ENCODE assay signal across 35 mouse cellular contexts in genomic region chr5:53324256-53324655, GRCm38 (mm10).
"Had no signal": no experiment of that assay in that cellular context is flagged by ENCODE, and none has a peak within 500 bp of the region (broad histone marks: within the 10 kb centered on the region; RNA-seq: fewer than 3 reads in every experiment).

No protein-coding gene starts in this region.

- H3K4me2 ChIP-seq: heart, embryonic 11.5 days; heart, embryonic 12.5 days; heart, embryonic 13.5 days; heart, embryonic 15.5 days; hindbrain, embryonic 12.5 days; hindbrain, embryonic 13.5 days; hindbrain, embryonic 14.5 days; hindbrain, embryonic 15.5 days; intestine, embryonic 15.5 days; kidney, embryonic 15.5 days had no signal

- ATAC-seq: hindbrain, embryonic 16.5 days; hindbrain, postnatal 0 days; inflammation-experienced regulatory T-cells, adult 6 months; intestine, embryonic 15.5 days; intestine, embryonic 16.5 days; intestine, postnatal 0 days had no signal

- DNase-seq: heart, postnatal 10 days; heart, postnatal 14 days; heart, postnatal 36 days; heart, postnatal 4 days; kidney, adult 11 months; kidney, adult 18-20 months; kidney, adult 2 months; kidney, adult 8-10 months; kidney, adult 9 months; kidney, postnatal 10 days; kidney, postnatal 14 days; kidney, postnatal 25 days; kidney, postnatal 36 days; kidney, postnatal 4 days; layer of hippocampus, adult 9-11 months; layer of hippocampus, postnatal 36 days had no signal

- H3K9me3 ChIP-seq: heart, embryonic 10.5 days; heart, embryonic 12.5 days; heart, embryonic 13.5 days; heart, embryonic 15.5 days; hindbrain, embryonic 10.5 days; hindbrain, embryonic 12.5 days; hindbrain, embryonic 13.5 days; hindbrain, embryonic 15.5 days; intestine, embryonic 15.5 days; kidney, embryonic 15.5 days had no signal

- H3K27ac ChIP-seq: heart, embryonic 10.5 days; heart, embryonic 13.5 days; heart, embryonic 15.5 days; hindbrain, embryonic 12.5 days; hindbrain, embryonic 13.5 days; hindbrain, embryonic 14.5 days; hindbrain, embryonic 15.5 days; hindbrain, postnatal 0 days; intestine, embryonic 15.5 days; kidney, embryonic 15.5 days; kidney, postnatal 0 days; layer of hippocampus, adult 2 months had no signal

- H3K27me3 ChIP-seq: hindbrain, embryonic 12.5 days; hindbrain, embryonic 15.5 days had no signal

- H3K4me3 ChIP-seq: heart, embryonic 10.5 days; heart, embryonic 12.5 days; heart, embryonic 13.5 days; heart, embryonic 15.5 days; hindbrain, embryonic 10.5 days; hindbrain, embryonic 12.5 days; hindbrain, embryonic 13.5 days; hindbrain, embryonic 15.5 days; intestine, embryonic 15.5 days; kidney, embryonic 15.5 days; layer of hippocampus, adult 2 months had no signal

- H3K9ac ChIP-seq: heart, embryonic 12.5 days; heart, embryonic 13.5 days; heart, embryonic 15.5 days; hindbrain, embryonic 12.5 days; hindbrain, embryonic 13.5 days; hindbrain, embryonic 14.5 days; hindbrain, embryonic 15.5 days; intestine, embryonic 15.5 days; kidney, embryonic 15.5 days had no signal

- H3K36me3 ChIP-seq: heart, embryonic 10.5 days; heart, embryonic 12.5 days; heart, embryonic 13.5 days; heart, embryonic 15.5 days; hindbrain, embryonic 10.5 days; hindbrain, embryonic 12.5 days; hindbrain, embryonic 13.5 days; hindbrain, embryonic 15.5 days; intestine, embryonic 15.5 days; kidney, embryonic 15.5 days had no signal
